Mouse (Mus musculus) embryonic facial prominence, embryonic 10.5 days (tissue): Measurements from ENCODE around the gene Pnp2. TPM values are rescaled to one million over a fixed set of nuclear protein-coding genes. Genes with fewer than 3 reads are reported as not detected.
A peak's percentile ranks its signal among the peaks of the same experiment; 100 is the strongest.
"Not testable (repeated sequence)": the region's sequence is repeated elsewhere in the genome, so short reads cannot be mapped to it uniquely, and the experiment has no call there.

Experiments
- DNase-seq: peaks from one replicate; pipeline ENCODE4 v3.0.0-alpha.2; 2017; ENCODE audit warnings: low spot score
- H3K27ac ChIP-seq: fragments of 300-500 bp; sonication (generic); replicated peaks from 2 replicates; pipeline ENCODE4 v1.5.1; 2016; ENCODE audit warnings: mild to moderate bottlenecking
- H3K27me3 ChIP-seq: fragments of 300-500 bp; sonication (generic); replicated peaks from 2 replicates; pipeline ENCODE4 v1.6.1; 2016; ENCODE audit warnings: low read depth, mild to moderate bottlenecking; ENCODE audit not compliant: poor library complexity, severe bottlenecking
- H3K36me3 ChIP-seq: fragments of 300-500 bp; sonication (generic); replicated peaks from 2 replicates; pipeline ENCODE4 v1.6.1; 2016; ENCODE audit warnings: mild to moderate bottlenecking, moderate library complexity
- H3K4me1 ChIP-seq: fragments of 300-500 bp; sonication (generic); 2 replicates; pipeline ENCODE4 v1.6.1; 2016
- H3K4me3 ChIP-seq: fragments of 300-500 bp; sonication (generic); 2 replicates; pipeline ENCODE4 v1.5.1; 2016; ENCODE audit warnings: mild to moderate bottlenecking, moderate library complexity
- H3K9me3 ChIP-seq: fragments of 300-500 bp; sonication (generic); 2 replicates; pipeline ENCODE4 v1.6.1; 2016; ENCODE audit warnings: mild to moderate bottlenecking
- WGBS: fragments of 180-500 bp; shearing (Covaris S2); methylation state at CpG from one replicate; pipeline ENCODE4 v1.1.7; 2016; 5-methylcytosine and 5-hydroxymethylcytosine counted together
- polyA plus RNA-seq: library from polyadenylated mRNA; unstranded; fragments of >200 nt; fragmentation: Nextera tagmentation; extraction: Ambion mirVana; gene quantifications from 2 replicates; pipeline ENCODE4 v1.2.1, GENCODE M21; 2016

The Pnp2 gene
- polyA plus RNA-seq, 1 experiment from 2014 or later: 0.39 TPM

DNA sequence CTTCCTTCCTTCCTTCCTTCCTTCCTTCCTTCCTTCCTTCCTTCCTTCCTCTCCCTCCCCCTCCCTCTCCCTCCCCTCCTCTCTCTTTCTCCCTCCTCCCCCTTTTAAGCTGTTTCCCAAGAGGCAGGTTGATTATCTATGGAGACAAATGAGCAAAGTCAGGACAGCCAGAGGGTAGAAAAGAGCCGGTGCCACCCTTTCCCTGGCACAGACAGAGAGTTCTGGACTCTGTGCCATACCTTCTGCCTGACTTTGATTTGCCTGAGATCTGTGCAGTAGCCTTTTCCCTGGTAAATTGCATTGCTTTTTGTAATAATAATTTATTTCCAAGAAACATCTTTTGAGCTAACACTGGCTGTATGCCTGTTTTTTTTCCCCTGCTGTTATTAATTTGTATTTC, 13.2 kb downstream of the Pnp2 start:
- peaks cover 12% of the 10 kb centered on the region; the same call in 1 of the 2 replicates for H3K4me1 ChIP-seq
- no peaks in the 10 kb centered on the region for H3K9me3 ChIP-seq
- H3K27me3 ChIP-seq: no peaks in the 10 kb centered on the region
- DNase-seq: no peak
- H3K36me3 ChIP-seq: no peaks in the 10 kb centered on the region
- no peak overlapping the region for H3K4me3 ChIP-seq
- no peak overlapping the region for H3K27ac ChIP-seq
- 21% methylated on average over 1 of the region's 1 CpGs for WGBS

GRCm38 (mm10) chr14:50969558-50970544, 14.1 kb downstream of the Pnp2 start:
- 24% methylated on average over 12 of the region's 12 CpGs for WGBS
- H3K4me3 ChIP-seq: no peak overlapping the region

DNA sequence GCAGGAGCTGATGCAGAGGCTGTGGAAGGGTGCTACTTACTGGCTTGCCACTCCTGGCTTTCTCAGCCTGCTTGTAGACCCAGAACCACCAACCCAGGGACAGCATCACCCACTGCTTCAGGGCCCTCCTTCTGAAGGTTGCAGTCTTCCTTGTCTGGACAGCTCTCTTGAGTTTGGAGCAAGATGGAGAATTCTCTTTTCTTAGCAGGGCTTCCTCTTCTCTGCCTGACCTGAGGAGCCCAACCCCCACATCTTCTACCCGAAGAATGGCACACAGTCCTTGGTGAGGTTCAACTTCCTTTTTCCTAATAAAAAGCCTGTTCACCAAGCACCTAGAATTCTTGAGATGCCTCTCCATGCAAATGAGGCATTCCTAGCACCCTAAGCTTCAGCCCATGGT, 15.0 kb downstream of the Pnp2 start:
- no peak for DNase-seq
- Histone ChIP-seq H3K9me3 (no peaks in the 10 kb centered on the region), H3K27ac (no peak overlapping the region), H3K36me3 (no peaks in the 10 kb centered on the region), H3K4me3 (no peak overlapping the region), H3K27me3 (0 out of 2 replicates have a peak, but pooled peaks cover 3% of the 10 kb centered on the region), H3K4me1 (peaks cover 12% of the 10 kb centered on the region; the same call in 1 of the 2 replicates)
- 63% methylated on average over 1 of the region's 1 CpGs for WGBS

More at GRCm38 (mm10) chr14:50969558-50970544, 14.1 kb downstream of the Pnp2 start:
- peaks cover 12% of the 10 kb centered on the region; the same call in 1 of the 2 replicates for H3K4me1 ChIP-seq
- H3K27ac ChIP-seq: peak overlapping the region; percentile 24; the same call in 1 of the 2 replicates
- no peaks in the 10 kb centered on the region for H3K27me3 ChIP-seq
- no peaks in the 10 kb centered on the region for H3K9me3 ChIP-seq
- no peaks in the 10 kb centered on the region for H3K36me3 ChIP-seq
- no peak for DNase-seq

GRCm38 (mm10) chr14:50973054-50973453, 17.3 kb downstream of the Pnp2 start:
- WGBS: 83% methylated on average over 5 of the region's 5 CpGs
- not testable (repeated sequence) for DNase-seq, H3K4me3 ChIP-seq, H3K27me3 ChIP-seq, H3K9me3 ChIP-seq, H3K36me3 ChIP-seq, H3K27ac ChIP-seq
- peaks cover 23% of the 10 kb centered on the region for H3K4me1 ChIP-seq

DNA sequence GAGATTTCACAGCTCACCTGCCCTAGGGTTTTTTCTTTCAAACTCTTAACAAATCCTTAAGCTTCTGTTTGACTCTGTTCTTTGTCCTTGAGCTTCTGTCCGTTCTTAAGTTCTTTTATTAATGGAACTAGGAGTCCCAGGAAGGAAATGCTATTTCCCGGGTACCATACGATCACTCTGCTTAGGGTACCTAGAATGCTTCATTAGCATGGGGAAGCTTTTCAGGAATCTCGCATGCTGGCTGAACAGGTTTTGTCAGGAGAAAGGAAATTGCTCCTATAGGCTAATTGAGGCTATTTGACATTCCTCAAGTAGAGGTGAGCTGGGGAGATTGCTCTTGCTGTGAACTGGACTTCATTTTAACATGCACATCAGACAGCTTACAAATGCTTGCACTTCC, 17.9 kb downstream of the Pnp2 start:
- Histone ChIP-seq H3K36me3 (no peaks in the 10 kb centered on the region), H3K27ac (no peak overlapping the region), H3K9me3 (no peaks in the 10 kb centered on the region), H3K4me3 (no peak overlapping the region), H3K27me3 (0 out of 2 replicates have a peak, but pooled peaks cover 3% of the 10 kb centered on the region), H3K4me1 (peaks cover 23% of the 10 kb centered on the region)
- WGBS: 49% methylated on average over 4 of the region's 4 CpGs
- DNase-seq: no peak

- no peaks in the 10 kb centered on the region for H3K36me3 ChIP-seq
- H3K4me3 ChIP-seq: no peak overlapping the region
- no peaks in the 10 kb centered on the region for H3K9me3 ChIP-seq
- no peak overlapping the region for H3K27ac ChIP-seq
- peaks cover 14% of the 10 kb centered on the region for H3K4me1 ChIP-seq
- no peak for DNase-seq
- WGBS: 47% methylated on average over 5 of the region's 5 CpGs
- 0 out of 2 replicates have a peak, but pooled peaks cover 3% of the 10 kb centered on the region for H3K27me3 ChIP-seq
Observed at GRCm38 (mm10) chr14:50975001-50975400, 19.2 kb downstream of the Pnp2 start.

DNA sequence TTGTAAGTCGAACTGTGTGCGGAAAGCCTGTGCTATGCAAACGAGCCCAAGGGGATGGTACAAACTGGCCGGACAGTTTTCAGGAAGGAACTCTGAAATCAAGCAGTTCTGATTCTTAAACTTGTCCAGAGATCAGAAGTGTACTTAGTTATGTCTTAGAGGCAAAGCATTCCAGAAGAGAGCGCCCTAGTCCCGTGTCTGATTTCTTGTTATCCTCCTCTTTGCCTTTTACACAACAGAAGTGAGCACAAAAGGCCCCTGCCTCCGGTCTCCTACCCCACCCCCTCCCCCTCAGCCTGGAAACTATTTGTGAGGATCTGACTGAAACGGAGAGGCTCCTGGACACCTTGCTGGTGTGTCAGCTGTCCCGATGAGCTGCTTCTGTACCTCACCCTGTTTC, 20.9 kb downstream of the Pnp2 start:
- Histone ChIP-seq H3K4me3 (no peak overlapping the region), H3K9me3 (no peaks in the 10 kb centered on the region), H3K4me1 (peaks cover 10% of the 10 kb centered on the region), H3K36me3 (no peaks in the 10 kb centered on the region), H3K27ac (peak overlapping the region; percentile 45; the same call in 1 of the 2 replicates), H3K27me3 (0 out of 2 replicates have a peak, but pooled peaks cover 3% of the 10 kb centered on the region)
- 21% methylated on average over 9 of the region's 9 CpGs for WGBS
- peak; percentile 49 for DNase-seq

GRCm38 (mm10) chr14:50978451-50978850, 22.7 kb downstream of the Pnp2 start:
- not testable (repeated sequence) for DNase-seq, H3K36me3 ChIP-seq, H3K4me3 ChIP-seq, H3K27ac ChIP-seq, H3K27me3 ChIP-seq, H3K9me3 ChIP-seq
- peaks cover 10% of the 10 kb centered on the region for H3K4me1 ChIP-seq
- 93% methylated on average over 6 of the region's 6 CpGs for WGBS

DNA sequence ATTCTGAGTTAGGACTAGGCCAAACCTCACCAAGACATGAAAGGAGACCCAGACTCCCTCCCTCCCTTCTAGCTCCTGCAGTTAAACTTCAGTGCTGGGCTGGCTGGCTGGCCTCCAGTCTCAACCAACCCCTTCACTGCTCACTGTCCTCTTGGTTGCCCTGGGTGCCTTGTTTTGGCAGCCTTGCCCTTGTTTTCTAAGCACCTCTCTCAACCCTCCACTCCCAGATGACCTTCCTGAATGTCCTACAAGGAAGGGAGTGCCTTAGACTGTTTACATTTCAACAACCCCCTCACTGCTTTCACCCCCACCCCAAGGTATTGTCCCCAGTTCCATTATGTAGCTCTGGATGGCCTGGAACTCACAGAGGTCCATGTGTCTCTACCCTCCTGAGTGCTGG, 23.8 kb downstream of the Pnp2 start:
- H3K4me1 ChIP-seq: peaks cover 10% of the 10 kb centered on the region

GRCm38 (mm10) chr14:50981207-50981606, 25.4 kb downstream of the Pnp2 start:
- H3K27me3 ChIP-seq: no peaks in the 10 kb centered on the region
- H3K4me1 ChIP-seq: peaks cover 9% of the 10 kb centered on the region
- no peak overlapping the region for H3K4me3 ChIP-seq
- H3K9me3 ChIP-seq: no peaks in the 10 kb centered on the region
- no peaks in the 10 kb centered on the region for H3K36me3 ChIP-seq
- H3K27ac ChIP-seq: no peak overlapping the region
- DNase-seq: no peak
- WGBS: 36% methylated on average over 2 of the region's 2 CpGs

More for the DNA sequence above, 23.8 kb downstream of the Pnp2 start:
- H3K9me3 ChIP-seq: no peaks in the 10 kb centered on the region
- H3K36me3 ChIP-seq: no peaks in the 10 kb centered on the region
- no peak overlapping the region for H3K4me3 ChIP-seq
- DNase-seq: no peak
- H3K27ac ChIP-seq: no peak overlapping the region
- 0 out of 2 replicates have a peak, but pooled peaks cover 3% of the 10 kb centered on the region for H3K27me3 ChIP-seq

DNA sequence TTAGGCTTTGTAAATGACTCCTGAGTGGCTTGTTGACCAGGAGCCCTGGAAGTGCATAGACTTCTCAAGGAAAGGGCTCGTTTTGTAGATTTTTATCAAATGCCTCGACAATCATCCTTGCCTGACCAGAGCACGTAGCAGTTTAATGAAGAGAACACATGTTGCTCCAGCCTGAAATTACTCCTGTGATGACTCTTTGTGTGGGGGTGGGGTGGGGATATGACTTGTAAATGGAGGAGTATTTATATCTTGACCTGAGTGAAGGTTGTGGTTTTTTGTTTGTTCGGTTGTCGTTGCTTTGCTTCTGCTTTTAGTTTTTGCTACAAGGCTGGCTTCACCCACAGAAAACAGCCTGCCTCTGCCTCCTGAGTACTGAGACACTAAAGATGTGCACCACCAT, 26.0 kb downstream of the Pnp2 start:
- Histone ChIP-seq H3K4me1 (peaks cover 2% of the 10 kb centered on the region), H3K36me3 (no peaks in the 10 kb centered on the region), H3K9me3 (no peaks in the 10 kb centered on the region), H3K27ac (no peak overlapping the region), H3K27me3 (no peaks in the 10 kb centered on the region), H3K4me3 (no peak overlapping the region)
- DNase-seq: no peak
- WGBS: 83% methylated on average over 5 of the region's 5 CpGs

- H3K27ac ChIP-seq: no peak overlapping the region
- no peaks in the 10 kb centered on the region for H3K36me3 ChIP-seq
- H3K9me3 ChIP-seq: no peaks in the 10 kb centered on the region
- no peaks in the 10 kb centered on the region for H3K4me1 ChIP-seq
- WGBS: 83% methylated on average over 2 of the region's 2 CpGs
- no peak overlapping the region for H3K4me3 ChIP-seq
- DNase-seq: no peak
- no peaks in the 10 kb centered on the region for H3K27me3 ChIP-seq
Observed at GRCm38 (mm10) chr14:50987668-50988067, 31.9 kb downstream of the Pnp2 start.

DNA sequence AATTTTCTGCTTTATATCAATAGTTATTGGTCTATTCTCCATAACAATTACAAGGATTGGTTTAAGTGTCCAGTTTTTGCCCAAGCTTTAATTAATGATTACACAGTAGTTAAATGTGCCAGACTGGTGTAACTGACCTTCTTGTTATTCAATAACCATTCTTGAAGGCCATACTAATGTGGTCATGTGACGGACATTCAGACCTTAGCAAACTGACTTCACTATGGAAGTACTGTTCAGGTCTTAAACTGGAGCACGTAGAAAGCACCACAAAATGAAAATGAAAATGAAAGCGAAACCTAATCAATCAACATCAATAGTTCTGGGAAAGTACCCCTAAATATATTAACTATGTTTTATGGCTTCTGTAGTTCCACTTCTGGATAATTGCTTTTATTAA, 35.2 kb downstream of the Pnp2 start:
- H3K4me3 ChIP-seq: no peak overlapping the region
- H3K4me1 ChIP-seq: no peaks in the 10 kb centered on the region
- DNase-seq: no peak
- 90% methylated on average over 3 of the region's 3 CpGs for whole genome bisulfite sequencing
- H3K9me3 ChIP-seq: no peaks in the 10 kb centered on the region
- H3K27ac ChIP-seq: no peak overlapping the region
- no peaks in the 10 kb centered on the region for H3K36me3 ChIP-seq
- no peaks in the 10 kb centered on the region for H3K27me3 ChIP-seq
